Mouse (Mus musculus): Measurements from ENCODE around the gene Vmn1r37. TPM values are rescaled to one million over a fixed set of nuclear protein-coding genes. Genes with fewer than 3 reads are reported as not detected.
"Not testable (repeated sequence)": the region's sequence is repeated elsewhere in the genome, so short reads cannot be mapped to it uniquely, and the experiment has no call there.

Gene Vmn1r37
- not detected for total RNA-seq (2021)

- intact Hi-C loops (cut with DNase I); DNase-seq: not testable (repeated sequence)
These were observed at the start of gene Vmn1r37 for GRCm38 (mm10) chr6:66729082-66729481. Gene Vmn1r37 (plus strand): TSS chr6:66729382.

- intact Hi-C loops (cut with DNase I), result no loop called here
- DNase-seq, result no peak
These were observed 43.4 kb upstream of the Vmn1r37 start, which contains the start of gene Vmn1r35 for GRCm38 (mm10) chr6:66685806-66686205. Gene Vmn1r35 (minus strand): TSS chr6:66685906.

- intact Hi-C loops (cut with DNase I), result no loop called here
- DNase-seq, result no peak
These were observed 20.3 kb upstream of the Vmn1r37 start for GRCm38 (mm10) chr6:66708901-66709300.

- no peak for DNase-seq
- intact Hi-C loops (cut with DNase I), result no loop called here
These were observed 15.3 kb upstream of the Vmn1r37 start for GRCm38 (mm10) chr6:66713854-66714253.

GRCm38 (mm10) chr6:66719068-66719467 is 10.1 kb upstream of the Vmn1r37 start, which contains the start of gene Vmn1r36:
Gene Vmn1r36 (minus strand): TSS chr6:66719168.
- DNase-seq; intact Hi-C loops (cut with DNase I): not testable (repeated sequence)

GRCm38 (mm10) chr6:66782527-66782926 is 53.3 kb downstream of the Vmn1r37 start, which contains the start of gene Vmn1r38:
Gene Vmn1r38 (minus strand): TSS chr6:66782627.
- DNase-seq; intact Hi-C loops (cut with DNase I): not testable (repeated sequence)

Other genes with a start within 250 kb of the Vmn1r37 start
- gene Mad2l1, start 194.0 kb upstream of the Vmn1r37 start, total RNA-seq (2021), result 10 to 100 TPM; 15.2 to 16.6 TPM
- gene Vmn1r32, start 169.3 kb upstream of the Vmn1r37 start, total RNA-seq (2021), result not detected
- not detected for gene Vmn1r33, start 111.1 kb upstream of the Vmn1r37 start, total RNA-seq (2021)
- not detected for gene Vmn1r34, start 85.5 kb upstream of the Vmn1r37 start, total RNA-seq (2021)
- gene Vmn1r35, start 43.5 kb upstream of the Vmn1r37 start, total RNA-seq (2021), result not detected
- gene Vmn1r36, start 10.2 kb upstream of the Vmn1r37 start, total RNA-seq (2021), result not detected
- not detected for gene Vmn1r38, start 53.2 kb downstream of the Vmn1r37 start, total RNA-seq (2021)
- not detected for gene Vmn1r39, start 81.2 kb downstream of the Vmn1r37 start, total RNA-seq (2021)
- 10 to 100 TPM; 63.9 to 66.8 TPM for gene Gng12, start 167.0 kb downstream of the Vmn1r37 start, total RNA-seq (2021)